Mouse (Mus musculus) E14TG2a.4 (cell line): ENCODE data around the gene Urb1.

Experiments used
- H3K27me3 ChIP-seq: 2 replicates; pipeline ENCODE4 v1.6.1; 2014; ENCODE audit warnings: low read length, control low read depth; ENCODE audit not compliant: insufficient read depth
- H3K36me3 ChIP-seq: 2 replicates; pipeline ENCODE4 v1.6.1; 2014; ENCODE audit warnings: low read length, control low read depth; ENCODE audit not compliant: insufficient read depth
- H3K4me1 ChIP-seq: replicated peaks from 2 replicates; pipeline ENCODE4 v1.6.1; 2014; ENCODE audit warnings: low read depth, low read length, control low read depth
- H3K4me3 ChIP-seq: replicated peaks from 2 replicates; pipeline ENCODE4 v1.5.1; 2014; ENCODE audit warnings: mild to moderate bottlenecking, low read length
- H3K9me3 ChIP-seq: 2 replicates; pipeline ENCODE4 v1.6.1; 2014; ENCODE audit warnings: low read length, control low read depth
- CTCF ChIP-seq: conservative IDR thresholded peaks from 2 replicates; pipeline ENCODE4 v1.5.1; 2014; ENCODE audit warnings: low read length
- NANOG ChIP-seq: IDR thresholded peaks from 2 replicates; pipeline ENCODE4 v1.6.1; 2014; ENCODE audit warnings: borderline replicate concordance, low read length, mixed read lengths
- POU5F1 ChIP-seq: IDR thresholded peaks from 2 replicates; pipeline ENCODE4 v1.6.1; 2014; ENCODE audit warnings: low read length, borderline replicate concordance

Urb1 gene

DNA sequence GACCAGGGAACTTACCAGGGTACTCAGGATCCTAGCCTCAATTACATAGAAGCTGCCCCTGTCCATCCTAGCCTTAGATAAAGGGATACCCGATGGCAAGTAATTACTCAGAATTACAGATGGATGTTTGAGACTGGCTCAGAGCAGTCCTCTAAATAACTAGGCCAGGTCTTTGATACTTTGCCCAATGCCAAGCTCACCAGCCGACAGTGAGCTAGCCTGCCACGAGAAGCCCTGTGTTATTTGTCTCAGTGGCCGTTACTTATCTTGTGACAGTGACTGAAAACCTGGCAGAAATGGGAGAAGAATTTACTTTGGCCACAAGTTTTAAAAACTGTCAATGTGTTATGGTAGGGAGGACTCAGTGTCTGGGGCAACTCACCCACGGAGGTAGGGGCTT lies 1.9 kb upstream of the Urb1 start:
- H3K4me3 ChIP-seq: no peak overlapping the region
- TF ChIP-seq POU5F1 (no peak), CTCF (no peak), NANOG (no peak)
- H3K36me3 ChIP-seq: peaks cover 20% of the 10 kb centered on the region
- H3K4me1 ChIP-seq: peaks cover 20% of the 10 kb centered on the region
- no peaks in the 10 kb centered on the region for H3K9me3 ChIP-seq
- H3K27me3 ChIP-seq: no peaks in the 10 kb centered on the region

DNA sequence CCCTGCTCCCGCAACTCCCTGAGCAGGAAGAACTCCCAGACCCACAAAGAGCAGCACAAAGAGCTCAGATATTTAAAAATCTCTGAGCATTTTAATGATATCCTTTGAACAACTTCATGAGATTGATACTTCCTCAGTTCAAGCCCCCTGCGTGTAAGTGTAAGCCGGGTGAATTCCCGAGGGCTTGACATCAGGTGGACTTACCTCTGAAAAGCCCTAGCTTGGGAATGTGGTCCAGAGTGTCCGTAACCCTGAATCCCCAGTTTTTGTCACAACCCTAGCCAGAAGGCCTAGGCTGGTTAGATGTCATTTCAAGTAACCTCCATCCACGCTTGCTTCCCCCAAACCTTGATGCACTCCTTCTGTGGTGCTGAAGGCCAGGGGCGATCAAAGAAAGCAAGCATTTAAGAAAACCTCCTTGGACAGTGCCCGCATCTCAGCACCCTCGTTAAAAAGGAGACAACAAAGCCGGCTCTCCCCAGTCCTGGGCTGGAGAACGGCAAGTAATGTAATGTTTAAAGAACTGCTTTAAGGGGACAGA lies 573 bp upstream of the Urb1 start:
- Histone ChIP-seq H3K4me1 (peaks cover 20% of the 10 kb centered on the region), H3K4me3 (peak overlapping the region; percentile 100), H3K27me3 (no peaks in the 10 kb centered on the region), H3K36me3 (peaks cover 27% of the 10 kb centered on the region), H3K9me3 (no peaks in the 10 kb centered on the region)
- TF ChIP-seq NANOG (no peak), CTCF (no peak), POU5F1 (no peak)

DNA sequence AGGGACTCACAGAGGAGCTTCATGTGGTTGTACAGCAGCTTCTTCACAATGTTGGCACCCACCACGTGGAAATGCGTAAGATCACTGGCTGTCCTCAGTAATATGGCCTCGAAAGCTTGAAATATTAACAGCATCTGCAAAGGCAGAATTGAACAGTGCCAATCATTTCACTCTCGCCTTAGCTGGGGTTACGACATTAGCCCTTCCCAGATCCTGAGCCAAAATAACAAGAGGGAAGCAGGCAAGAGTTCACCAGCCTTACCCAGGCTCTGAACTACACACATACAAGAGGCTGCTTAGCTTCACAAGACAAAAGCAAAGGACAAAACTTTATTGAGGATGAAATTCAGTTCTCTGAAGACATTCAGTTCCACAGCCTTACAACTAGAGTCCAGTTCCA lies 5.7 kb downstream of the Urb1 start:
- no peak for TF ChIP-seq NANOG
- Histone ChIP-seq H3K4me1 (peaks cover 10% of the 10 kb centered on the region), H3K36me3 (peaks cover 90% of the 10 kb centered on the region), H3K9me3 (no peaks in the 10 kb centered on the region), H3K27me3 (no peaks in the 10 kb centered on the region), H3K4me3 (no peak overlapping the region)

DNA sequence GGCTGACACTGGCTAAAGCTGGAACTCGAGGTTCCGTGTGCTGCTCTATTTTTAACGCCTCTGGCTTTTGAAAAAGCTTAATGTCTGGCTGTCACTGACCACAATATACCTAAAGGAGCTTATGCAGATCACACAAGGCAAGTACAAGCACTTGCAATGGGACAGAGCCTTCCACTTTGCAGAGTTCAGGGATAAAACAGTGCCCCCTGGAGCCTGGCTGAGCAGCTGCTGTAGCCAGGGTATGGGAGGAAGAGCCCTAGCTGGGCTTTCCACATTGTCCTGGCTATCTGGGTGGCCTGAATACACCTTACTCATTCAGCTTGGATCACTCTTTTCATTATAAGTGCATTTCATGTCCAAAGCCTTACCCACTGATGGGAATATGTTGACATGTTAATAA lies 8.3 kb downstream of the Urb1 start:
- Histone ChIP-seq H3K36me3 (peaks cover 94% of the 10 kb centered on the region), H3K9me3 (no peaks in the 10 kb centered on the region), H3K4me1 (no peaks in the 10 kb centered on the region), H3K4me3 (no peak overlapping the region), H3K27me3 (no peaks in the 10 kb centered on the region)
- TF ChIP-seq NANOG (no peak), CTCF (peak; percentile 62), POU5F1 (no peak)

DNA sequence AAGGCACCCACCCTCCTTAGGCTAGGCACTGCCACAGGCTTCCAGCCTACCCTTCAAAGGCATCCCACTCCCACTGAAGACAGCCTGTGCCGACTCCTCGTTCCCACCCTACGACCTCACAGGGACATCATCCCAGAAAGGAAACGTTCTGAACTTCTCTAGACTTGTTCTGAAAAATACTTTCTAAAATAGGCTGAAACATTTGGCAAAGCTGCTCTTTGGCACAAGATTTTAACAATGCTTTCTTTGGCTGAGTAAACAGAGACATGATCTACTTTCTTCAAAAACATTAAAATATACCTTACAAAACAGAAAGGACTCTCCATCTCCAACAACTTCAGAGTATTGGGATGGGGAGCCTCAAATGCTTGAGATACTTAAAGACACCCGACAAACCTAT lies 9.0 kb downstream of the Urb1 start:
- TF ChIP-seq CTCF (no peak), NANOG (no peak), POU5F1 (no peak)
- H3K9me3 ChIP-seq: no peaks in the 10 kb centered on the region

DNA sequence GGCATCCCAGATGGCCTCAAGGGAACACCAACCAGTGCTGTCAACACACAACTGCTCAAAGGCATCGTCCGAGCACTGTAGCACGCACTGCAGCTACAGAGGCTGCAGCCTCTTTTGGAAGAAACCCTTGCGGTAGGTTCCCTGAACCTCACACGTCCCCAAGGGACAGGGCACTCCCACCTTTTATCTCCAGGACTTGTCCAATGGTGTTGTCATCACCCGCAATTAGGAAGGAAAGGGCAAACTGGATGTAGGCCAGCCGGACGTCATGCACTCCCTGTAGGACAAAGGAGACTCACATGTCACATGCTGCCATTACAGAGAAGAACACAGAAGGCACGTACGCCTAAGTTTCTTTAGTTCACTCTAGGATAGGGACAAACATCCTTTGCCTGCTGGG lies 10.4 kb downstream of the Urb1 start:
- Histone ChIP-seq H3K4me1 (no peaks in the 10 kb centered on the region), H3K4me3 (no peak overlapping the region), H3K9me3 (no peaks in the 10 kb centered on the region), H3K36me3 (peaks cover 99% of the 10 kb centered on the region), H3K27me3 (no peaks in the 10 kb centered on the region)
- TF ChIP-seq CTCF: no peak
- no peak for TF ChIP-seq NANOG
- TF ChIP-seq POU5F1: no peak

More for the DNA sequence above, 9.0 kb downstream of the Urb1 start:
- Histone ChIP-seq H3K4me3 (no peak overlapping the region), H3K27me3 (no peaks in the 10 kb centered on the region), H3K4me1 (no peaks in the 10 kb centered on the region), H3K36me3 (peaks cover 99% of the 10 kb centered on the region)

DNA sequence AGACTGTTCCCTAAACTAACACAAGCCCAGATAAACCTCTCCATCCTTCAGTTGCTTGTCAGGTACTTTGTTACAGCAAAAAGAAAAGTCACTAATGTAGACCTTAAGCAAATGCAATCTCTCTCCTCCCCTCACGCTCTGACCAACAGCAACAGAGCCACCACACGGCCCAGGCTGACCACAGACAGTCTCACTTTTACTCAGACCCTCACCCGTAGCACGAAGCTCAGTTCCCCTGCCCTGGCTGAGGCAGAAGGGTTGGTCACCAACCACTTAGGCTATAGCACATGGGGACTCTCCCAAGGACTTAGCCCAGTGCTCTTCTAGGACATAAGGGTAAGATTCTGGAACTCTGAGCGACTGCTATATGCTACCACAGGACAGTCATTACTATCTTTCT lies 11.4 kb downstream of the Urb1 start:
- H3K27me3 ChIP-seq: no peaks in the 10 kb centered on the region
- no peak for TF ChIP-seq CTCF
- no peak for TF ChIP-seq POU5F1
- no peaks in the 10 kb centered on the region for H3K9me3 ChIP-seq
- H3K36me3 ChIP-seq: peaks cover 99% of the 10 kb centered on the region
- H3K4me3 ChIP-seq: no peak overlapping the region
- H3K4me1 ChIP-seq: no peaks in the 10 kb centered on the region

DNA sequence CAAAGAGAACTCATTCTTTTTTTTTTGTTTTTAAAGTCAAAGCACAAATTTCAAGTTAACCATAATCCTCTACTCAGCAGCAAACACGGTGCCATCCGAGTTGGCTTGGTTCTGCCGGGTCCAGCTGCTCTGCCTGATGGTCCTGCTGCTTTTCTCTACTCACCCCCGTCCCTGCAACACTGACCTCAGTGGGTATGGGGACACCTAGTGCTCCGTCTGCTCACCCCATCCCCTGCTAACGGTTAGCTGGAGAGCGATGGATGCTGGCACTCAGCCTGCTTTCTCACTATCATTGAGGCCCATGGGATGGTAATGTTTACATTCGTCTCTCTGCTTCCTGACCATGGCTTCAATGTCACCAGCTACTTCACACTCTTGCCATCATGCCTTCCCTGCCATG lies 11.8 kb downstream of the Urb1 start:
- H3K36me3 ChIP-seq: peaks cover 99% of the 10 kb centered on the region
- no peak for TF ChIP-seq CTCF
- TF ChIP-seq NANOG: no peak
- no peak for TF ChIP-seq POU5F1
- no peak overlapping the region for H3K4me3 ChIP-seq
- peaks cover under 1% of the 10 kb centered on the region; the same call in 1 of the 2 replicates for H3K4me1 ChIP-seq
- no peaks in the 10 kb centered on the region for H3K9me3 ChIP-seq
- no peaks in the 10 kb centered on the region for H3K27me3 ChIP-seq

DNA sequence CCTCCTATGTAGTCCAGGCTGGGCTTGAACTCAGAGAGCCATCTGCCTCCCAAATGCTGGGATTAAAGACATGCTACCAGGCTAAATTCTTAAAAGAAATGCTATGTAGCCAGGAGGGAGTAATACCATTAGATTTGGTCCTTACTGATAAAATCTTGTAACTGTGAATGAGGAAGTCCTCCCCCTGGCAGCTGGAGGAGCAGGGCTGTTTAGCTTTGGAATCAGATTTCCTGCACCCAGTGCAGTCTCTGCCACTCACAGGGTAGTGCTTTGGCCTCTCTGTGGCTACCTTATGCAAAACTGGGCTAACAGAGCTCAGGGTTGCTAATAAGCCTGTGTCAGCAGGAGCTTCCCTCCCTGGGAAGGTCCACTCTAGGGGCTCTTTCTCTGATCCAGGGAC lies 15.5 kb downstream of the Urb1 start:
- peaks cover 98% of the 10 kb centered on the region for H3K36me3 ChIP-seq
- TF ChIP-seq NANOG (no peak), CTCF (no peak), POU5F1 (no peak)
- H3K27me3 ChIP-seq: no peaks in the 10 kb centered on the region
- no peak overlapping the region for H3K4me3 ChIP-seq
- H3K9me3 ChIP-seq: no peaks in the 10 kb centered on the region
- peaks cover 8% of the 10 kb centered on the region for H3K4me1 ChIP-seq
